Mouse (Mus musculus) ovary, adult 18-20 months (tissue): ENCODE measurements around the gene Arid4a.

ENCODE experiments used
- DNase-seq: peaks from one replicate; pipeline ENCODE4 v3.0.0; 2022; ENCODE audit warnings: low spot score, mixed read lengths

Arid4a gene

GRCm38 (mm10) chr12:71147641-71148040, 131.9 kb downstream of the Arid4a start:
- no peak for DNase-seq
